Mouse (Mus musculus) lung, postnatal 4 days (tissue): ENCODE data around the gene Bpifb3.

Source experiments
- DNase-seq, 2 experiments: peaks; one replicate each; pipeline ENCODE4 v3.0.0; 2021

Bpifb3 gene

GRCm38 (mm10) chr2:153917930-153918329 is at the start of gene Bpifb3:
TSS of gene Bpifb3 (plus strand) at chr2:153918230.
- DNase-seq, result no peak

GRCm38 (mm10) chr2:153870984-153871383 is 47.0 kb upstream of the Bpifb3 start, which contains the start of gene Sun5:
TSS of gene Sun5 (minus strand) at chr2:153871084.
- DNase-seq, result no peak

GRCm38 (mm10) chr2:153874745-153875144 is 43.3 kb upstream of the Bpifb3 start, which contains the start of gene Bpifb2:
TSS of gene Bpifb2 (plus strand) at chr2:153875045.
- DNase-seq, result no peak

GRCm38 (mm10) chr2:153899111-153899510 is 18.9 kb upstream of the Bpifb3 start:
- DNase-seq, result no peak

- DNase-seq, result no peak
These were observed 17.9 kb upstream of the Bpifb3 start, which contains the start of gene Bpifb6 for GRCm38 (mm10) chr2:153900088-153900487. TSS of gene Bpifb6 (plus strand) at chr2:153900388.

GRCm38 (mm10) chr2:153902726-153903125 is 15.3 kb upstream of the Bpifb3 start:
- DNase-seq, result no peak

- no peak for DNase-seq
These were observed 11.4 kb upstream of the Bpifb3 start for GRCm38 (mm10) chr2:153906626-153907025.

- DNase-seq, result peak in 1 of 2 experiments; percentile 29
These were observed 3.9 kb upstream of the Bpifb3 start for GRCm38 (mm10) chr2:153914151-153914550.

- DNase-seq, result no peak
These were observed 3.2 kb downstream of the Bpifb3 start for GRCm38 (mm10) chr2:153921246-153921645.

- DNase-seq, result peak; percentile 27 to 60
These were observed 11.9 kb downstream of the Bpifb3 start for GRCm38 (mm10) chr2:153929871-153930413.

GRCm38 (mm10) chr2:153931125-153931524 is 13.1 kb downstream of the Bpifb3 start:
- DNase-seq, result no peak

- no peak for DNase-seq
These were observed 15.3 kb downstream of the Bpifb3 start for GRCm38 (mm10) chr2:153933311-153933710.

GRCm38 (mm10) chr2:153935348-153935747 is 17.3 kb downstream of the Bpifb3 start:
- DNase-seq, result no peak

GRCm38 (mm10) chr2:153937843-153938242 is 19.8 kb downstream of the Bpifb3 start, which contains the start of gene Bpifb4:
TSS of gene Bpifb4 (plus strand) at chr2:153938212.
- no peak for DNase-seq

GRCm38 (mm10) chr2:153943537-153943936 is 25.5 kb downstream of the Bpifb3 start:
- DNase-seq, result peak in 1 of 2 experiments; percentile 41

- no peak for DNase-seq
These were observed 26.5 kb downstream of the Bpifb3 start for GRCm38 (mm10) chr2:153944567-153944966.

- DNase-seq, result peak in 1 of 2 experiments; percentile 51
These were observed 34.9 kb downstream of the Bpifb3 start for GRCm38 (mm10) chr2:153952897-153953296.

GRCm38 (mm10) chr2:153953836-153954235 is 35.8 kb downstream of the Bpifb3 start:
- peak in 1 of 2 experiments; percentile 35 for DNase-seq

- no peak for DNase-seq
These were observed 44.8 kb downstream of the Bpifb3 start for GRCm38 (mm10) chr2:153962821-153963331.

GRCm38 (mm10) chr2:153963334-153963733 is 45.3 kb downstream of the Bpifb3 start:
- DNase-seq, result no peak

GRCm38 (mm10) chr2:153970221-153970620 is 52.2 kb downstream of the Bpifb3 start:
- no peak for DNase-seq

- DNase-seq, result no peak
These were observed 56.6 kb downstream of the Bpifb3 start, which contains the start of gene Bpifa6 for GRCm38 (mm10) chr2:153974582-153974981. TSS of gene Bpifa6 (plus strand) at chr2:153974945.
